Mouse (Mus musculus) testis, postnatal 14 days (tissue): ENCODE measurements at regions not wholly inside any gene's neighbourhood (a gene's known extent, or its start where the extent isn't known, plus 50 kb on each side); places are given as distances from the start of the nearest gene placed in this dataset.
A peak's percentile ranks its signal among the peaks of the same experiment; 100 is the strongest.
"Not testable (repeated sequence)": the region's sequence is repeated elsewhere in the genome, so short reads cannot be mapped to it uniquely, and the experiment has no call there.

ENCODE experiments used
- DNase-seq: peaks from one replicate; pipeline ENCODE4 v3.0.0; 2021; ENCODE audit warnings: low spot score

DNA sequence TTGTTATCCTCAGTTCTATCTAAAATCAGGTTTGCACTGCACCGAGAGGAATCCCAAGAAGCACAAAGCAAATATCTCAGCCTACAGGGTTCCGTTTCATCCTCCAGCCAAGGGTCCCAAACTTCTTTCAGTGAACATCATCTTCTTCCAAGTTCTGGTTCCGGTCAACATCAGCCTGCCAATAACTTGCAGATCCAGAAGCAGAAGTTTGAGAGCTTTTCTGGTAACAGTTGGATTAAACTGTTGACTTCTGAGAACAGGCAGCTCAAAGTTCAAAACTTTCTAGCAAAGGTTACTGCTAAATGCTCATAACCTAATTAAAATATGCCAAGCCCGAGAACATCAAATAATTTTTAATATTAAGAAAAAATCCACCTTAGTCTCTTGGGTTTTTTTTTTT is 237.0 kb upstream of the Gm37988 start:
- DNase-seq: no peak

DNA sequence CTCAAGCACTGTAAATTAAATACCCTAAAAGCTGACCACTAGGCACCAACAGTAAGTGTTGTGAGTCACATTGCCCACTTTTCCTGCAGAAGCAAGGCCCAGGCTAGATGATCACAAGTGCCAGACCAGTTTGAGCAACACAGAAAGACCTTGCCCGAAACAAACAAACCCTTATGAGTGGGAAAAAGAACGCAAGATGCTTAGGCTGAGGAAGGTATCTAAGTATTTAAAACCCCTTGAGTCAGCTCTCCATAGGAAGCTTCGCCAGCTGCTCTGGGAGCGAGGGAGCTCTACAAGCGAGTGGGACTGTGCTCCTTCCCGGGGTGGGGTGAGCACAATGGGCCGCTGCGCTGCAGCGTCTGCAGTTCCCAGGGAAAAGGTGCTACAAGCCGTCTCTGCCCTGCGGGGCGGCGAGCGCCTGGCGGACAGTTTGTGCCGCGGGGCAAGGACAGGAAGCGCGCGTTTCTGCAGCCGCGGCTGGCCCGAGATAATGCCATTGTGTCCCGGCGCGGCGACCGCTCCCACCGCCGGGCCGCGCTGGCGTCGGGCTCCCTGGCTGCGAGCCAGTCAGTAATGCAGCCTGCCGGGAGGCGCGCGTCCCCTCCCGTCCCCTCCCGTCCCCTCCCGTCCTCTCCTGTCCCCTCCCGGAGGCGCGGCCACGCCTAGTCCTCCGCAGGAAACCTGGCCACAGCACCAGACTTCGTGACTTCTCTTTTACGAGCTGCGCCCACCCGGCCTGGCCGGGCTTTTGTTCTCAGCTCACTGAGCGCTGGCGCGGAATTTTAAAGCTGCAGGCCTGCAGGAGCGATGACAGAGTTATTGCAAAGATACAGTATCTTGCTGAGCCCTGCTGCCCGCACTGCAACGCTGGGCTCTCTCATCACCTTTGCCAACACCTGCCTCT is 236.1 kb upstream of the Gm37988 start:
- DNase-seq: peak; percentile 24

DNA sequence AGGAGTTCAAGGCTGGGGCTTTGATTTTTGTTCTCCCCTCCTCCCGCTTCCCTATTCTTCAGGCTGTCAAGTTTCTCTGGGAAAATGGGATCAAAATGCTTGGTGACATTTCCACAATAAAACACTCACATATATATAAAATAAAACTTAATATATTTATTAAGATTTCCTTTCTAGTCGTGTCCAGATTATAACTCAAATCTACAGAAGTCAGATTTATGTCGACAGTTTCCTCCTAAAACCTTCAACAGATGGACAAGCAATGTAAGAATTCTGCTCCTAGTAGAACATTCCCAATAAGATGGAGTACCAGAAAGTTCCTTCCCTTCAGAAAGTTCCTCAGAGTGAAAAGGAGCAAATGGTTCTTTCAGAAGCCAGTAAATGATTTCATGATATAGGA is 235.4 kb upstream of the Gm37988 start:
- DNase-seq: no peak

DNA sequence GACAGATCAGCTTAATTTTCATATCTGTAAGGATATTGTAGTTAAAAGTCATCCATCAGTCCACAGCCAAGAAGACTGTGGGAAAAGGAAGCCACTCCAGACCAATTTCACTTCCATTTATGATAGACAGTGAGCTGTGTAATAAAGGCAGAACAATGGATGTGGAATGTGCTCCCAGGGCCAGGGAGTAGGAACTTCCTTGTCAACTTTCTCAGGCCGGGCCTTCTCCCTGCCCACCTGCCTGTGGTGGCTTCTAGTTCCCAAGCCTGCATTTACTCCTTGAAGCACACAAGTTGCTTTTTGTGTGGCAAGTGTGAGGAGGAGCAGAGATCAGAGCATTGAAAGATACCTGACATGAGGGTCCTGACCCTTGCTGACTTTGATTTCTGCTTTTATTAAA is 233.6 kb upstream of the Gm37988 start:
- DNase-seq: no peak

DNA sequence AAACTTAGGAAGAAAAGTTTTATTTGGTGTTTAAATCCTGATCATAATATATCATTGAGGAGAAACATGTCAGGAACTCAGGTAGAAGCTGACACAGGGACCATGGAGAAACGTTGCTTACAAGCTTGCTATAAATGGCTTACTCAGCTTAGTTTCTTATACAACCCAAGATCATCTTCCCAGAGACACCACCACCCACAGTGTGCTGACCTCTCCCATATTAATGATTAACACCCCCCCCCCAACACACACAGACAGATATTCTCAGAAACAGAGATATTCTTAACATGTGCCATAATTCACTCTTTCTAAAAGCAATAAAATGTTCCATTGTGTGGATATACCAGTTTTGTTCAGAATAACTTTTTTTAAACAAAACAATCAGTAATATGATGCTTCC is 230.7 kb upstream of the Gm37988 start:
- no peak for DNase-seq

DNA sequence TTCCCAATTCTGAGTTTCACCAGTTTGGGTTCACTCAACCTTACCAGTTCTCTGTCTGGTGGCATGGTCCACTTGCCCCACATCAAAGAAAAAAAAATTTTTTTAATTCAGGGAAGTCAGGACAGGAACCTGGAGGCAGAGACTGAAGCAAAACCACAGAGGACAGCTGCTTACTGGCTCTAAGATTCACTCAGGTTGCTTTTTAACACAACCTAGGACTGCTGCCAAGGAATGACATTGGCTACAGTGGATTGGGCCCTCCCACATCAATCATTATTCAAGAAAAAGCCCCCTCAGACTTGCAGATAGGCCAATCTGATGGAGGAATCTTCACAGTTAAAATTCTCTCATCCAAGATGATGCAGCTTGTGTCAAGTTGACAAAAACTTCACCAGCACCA is 225.2 kb upstream of the Gm37988 start:
- no peak for DNase-seq

DNA sequence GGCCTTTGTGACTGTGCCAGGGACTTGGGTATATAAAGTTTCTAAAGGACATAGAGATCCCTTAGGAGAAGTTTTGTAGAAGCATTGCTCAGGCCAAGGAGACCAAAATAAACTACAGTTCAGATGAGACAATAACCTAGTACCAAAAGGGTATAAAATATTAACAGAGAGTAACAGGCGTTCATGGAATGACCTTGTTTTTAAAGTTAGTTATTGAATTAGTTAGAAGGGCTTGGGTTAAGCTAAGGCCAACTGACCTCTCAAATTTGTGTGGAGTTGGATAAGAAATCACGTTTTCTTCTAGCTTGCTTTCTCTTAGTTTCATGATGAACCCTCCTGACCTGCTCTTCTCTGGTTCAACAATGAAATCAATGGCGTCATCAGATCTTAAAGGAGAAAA is 209.8 kb upstream of the Gm37988 start:
- no peak for DNase-seq

DNA sequence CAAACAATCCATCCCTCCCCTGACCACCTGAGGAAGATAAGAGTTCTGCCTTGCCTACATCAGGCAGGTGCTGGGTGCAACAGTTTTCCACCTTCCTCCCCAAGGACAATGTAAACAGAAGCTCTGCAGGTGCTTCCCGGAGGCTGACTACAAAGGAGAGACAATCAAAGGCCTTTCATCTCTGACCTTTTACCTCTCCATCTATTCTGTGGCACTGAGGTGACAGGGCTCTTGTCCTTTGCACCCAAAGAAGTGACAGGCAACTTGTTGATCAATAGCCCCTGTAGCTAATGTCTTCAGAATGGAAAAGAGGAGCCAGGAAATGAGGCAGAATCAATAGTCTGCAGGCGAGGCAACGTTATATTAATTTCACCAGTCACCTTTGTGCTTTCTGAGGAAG is 209.3 kb upstream of the Gm37988 start:
- DNase-seq: no peak

DNA sequence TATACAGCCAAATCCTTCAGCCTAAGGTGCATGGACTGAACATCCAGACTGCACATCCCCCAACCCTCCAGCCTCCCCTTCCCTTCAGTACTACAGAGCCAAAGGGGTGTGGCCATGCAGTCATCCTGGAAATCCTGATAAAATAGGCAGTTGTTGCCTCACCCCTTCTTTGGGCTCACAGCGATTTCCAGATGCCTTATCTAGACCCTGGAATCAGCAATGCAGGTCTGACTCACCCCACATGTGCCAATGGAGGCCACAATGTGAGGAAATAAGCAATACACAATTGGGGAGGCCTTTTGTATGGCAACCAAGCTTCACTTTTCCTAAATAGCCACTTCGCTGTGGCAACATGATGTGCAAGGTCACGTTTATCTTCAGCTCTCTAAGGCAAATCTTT is 205.3 kb upstream of the Gm37988 start:
- DNase-seq: no peak

DNA sequence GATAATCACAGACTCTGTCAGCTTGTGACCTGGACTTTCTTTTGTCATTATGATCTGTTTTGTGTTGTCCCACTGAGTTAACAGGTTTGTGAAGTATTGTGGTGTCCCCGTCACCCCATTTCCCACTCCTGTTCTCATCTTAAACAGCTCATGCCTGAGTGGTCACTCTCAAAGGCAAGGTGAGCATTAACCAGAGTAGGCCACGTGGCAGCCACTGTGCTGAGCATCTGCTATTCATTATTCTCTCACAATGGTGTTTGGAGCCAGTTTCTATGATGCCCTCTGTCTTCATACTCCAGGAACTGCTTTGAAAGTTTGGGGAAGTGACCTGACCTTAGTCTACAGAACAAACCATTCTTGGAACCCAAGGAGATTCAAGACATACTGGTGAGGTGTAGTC is 198.9 kb upstream of the Gm37988 start:
- DNase-seq: no peak

DNA sequence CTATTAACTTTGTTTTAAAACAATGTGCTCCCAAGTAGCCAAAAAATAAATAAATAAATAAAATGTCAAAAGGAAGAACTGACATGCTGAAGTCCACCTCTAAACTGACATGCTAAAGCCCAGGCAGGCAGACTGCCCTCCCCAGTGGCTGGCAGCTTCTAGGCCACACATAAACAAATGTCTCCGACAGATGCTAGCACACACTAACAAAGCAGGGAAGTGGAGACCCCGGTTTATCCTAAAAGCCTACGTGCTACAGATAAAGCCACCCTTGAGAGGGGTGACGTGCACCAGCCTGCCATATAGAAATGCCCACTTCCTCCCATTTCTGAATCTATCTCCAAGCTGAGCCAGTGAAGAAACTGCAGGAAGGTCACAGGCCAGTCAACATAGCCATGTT is 194.4 kb upstream of the Gm37988 start:
- DNase-seq: no peak

DNA sequence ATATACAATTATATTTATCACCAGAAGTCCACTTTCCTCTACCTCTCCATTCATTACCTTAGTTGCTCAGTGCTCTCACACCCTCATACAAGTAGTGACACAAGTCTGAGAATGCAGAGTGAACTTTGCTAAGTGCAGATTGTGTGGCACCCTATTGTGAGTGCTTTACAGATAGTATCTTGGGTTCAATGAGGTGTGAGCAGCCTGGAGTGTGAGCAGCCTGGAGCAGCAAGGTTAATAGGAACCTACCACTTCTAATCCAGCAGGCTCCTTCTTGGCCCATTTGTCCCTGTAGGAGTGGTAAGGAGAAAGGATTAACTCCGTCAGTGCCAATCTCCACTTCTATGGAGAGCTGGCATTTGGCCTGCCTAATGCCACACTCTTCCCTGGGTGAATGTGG is 192.4 kb upstream of the Gm37988 start:
- DNase-seq: no peak

DNA sequence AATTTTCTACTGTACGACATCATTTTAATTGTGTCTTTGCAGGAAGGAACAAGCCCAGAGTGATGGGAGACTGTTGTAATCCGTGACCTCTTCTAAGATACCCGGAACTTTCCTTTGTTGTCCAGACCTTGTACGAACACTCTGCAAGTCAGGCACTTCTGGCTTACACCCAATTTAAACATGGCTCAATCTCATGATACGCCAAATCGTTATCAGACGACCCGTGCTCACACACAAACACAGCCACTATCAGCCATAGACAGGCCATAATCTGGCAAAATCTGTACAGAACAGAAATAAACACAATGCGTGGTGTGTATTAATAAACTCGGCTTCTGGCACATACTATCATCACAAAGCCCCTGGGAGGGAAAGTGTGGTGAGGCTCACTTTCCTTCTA is 190.2 kb upstream of the Gm37988 start:
- DNase-seq: no peak

DNA sequence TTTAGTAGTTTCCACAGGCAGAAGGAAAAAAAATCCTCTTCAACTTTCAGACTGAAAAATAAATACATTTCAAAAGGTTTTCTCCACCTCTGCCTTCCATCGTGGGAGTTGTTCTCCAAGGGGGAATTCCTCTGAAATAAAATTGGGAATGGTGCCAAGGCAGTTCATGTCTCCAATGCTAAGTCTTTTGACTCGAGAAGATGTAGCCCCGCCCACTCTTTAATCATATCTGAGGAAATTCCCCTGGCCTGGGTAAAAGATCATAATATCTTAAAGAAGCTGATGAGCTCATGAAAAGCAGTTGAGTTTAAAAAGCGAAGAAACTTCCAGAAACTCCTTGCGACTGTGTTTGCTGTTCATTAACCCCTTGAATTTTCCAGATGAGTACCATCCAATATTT is 185.3 kb upstream of the Gm37988 start:
- DNase-seq: no peak

DNA sequence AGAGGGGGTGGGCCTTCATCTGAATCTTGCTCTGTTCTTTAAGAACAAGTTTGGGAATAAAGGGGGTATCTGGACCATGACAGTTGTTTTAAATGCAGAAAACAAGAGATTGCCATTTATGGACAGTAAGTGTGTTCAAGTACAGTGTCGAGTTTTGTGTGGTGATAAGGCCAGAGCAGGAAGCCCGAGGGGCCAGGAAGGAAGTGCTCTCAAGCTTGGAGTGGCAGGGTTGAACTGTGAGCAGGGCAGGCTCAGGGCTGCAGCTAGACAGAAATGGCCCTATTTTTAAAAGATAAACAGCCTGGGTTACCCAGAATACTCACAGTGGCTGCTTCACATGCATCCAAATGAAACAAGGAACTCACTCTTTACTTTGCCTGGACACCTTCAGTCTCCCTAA is 184.4 kb upstream of the Gm37988 start:
- DNase-seq: no peak

DNA sequence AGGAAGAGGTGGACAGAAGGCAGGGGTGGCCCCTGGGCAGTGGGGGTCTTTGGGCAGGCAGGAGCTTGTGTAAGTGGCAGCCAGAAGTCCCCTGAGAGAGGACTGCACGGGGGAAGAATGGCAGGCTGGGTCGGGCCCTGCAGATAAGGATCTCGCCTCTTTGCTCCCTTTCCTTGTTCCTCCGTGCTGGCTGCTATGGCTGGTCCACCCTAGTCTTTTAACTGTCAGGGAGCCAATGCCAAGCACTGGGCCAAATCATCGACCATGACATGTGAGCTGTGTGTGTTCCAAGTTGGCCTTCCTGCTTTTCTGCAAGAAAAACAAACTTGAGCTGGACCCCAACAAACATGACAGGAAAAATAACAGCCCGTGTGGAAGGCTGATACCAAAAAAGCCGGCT is 153.8 kb upstream of the Gm37988 start:
- DNase-seq: no peak

DNA sequence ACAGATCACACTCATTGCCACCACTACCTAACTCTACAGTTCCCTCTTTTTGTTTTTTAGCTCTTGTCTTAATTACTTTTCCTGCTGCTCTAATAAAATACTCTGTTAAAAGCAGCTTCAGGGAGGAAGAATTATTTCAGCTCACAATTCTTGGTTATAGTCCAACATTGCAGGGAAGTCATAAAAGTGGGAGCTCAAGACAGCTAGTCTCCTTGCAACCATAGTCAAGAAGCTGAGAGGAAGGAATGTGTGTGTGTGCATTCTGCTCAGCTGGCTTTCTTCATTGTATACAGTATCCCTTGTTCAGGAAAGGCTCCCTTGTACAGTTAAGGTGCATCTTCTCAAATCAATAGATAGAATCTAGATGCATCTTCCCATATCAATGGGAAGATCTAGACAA is 152.4 kb upstream of the Gm37988 start:
- no peak for DNase-seq

DNA sequence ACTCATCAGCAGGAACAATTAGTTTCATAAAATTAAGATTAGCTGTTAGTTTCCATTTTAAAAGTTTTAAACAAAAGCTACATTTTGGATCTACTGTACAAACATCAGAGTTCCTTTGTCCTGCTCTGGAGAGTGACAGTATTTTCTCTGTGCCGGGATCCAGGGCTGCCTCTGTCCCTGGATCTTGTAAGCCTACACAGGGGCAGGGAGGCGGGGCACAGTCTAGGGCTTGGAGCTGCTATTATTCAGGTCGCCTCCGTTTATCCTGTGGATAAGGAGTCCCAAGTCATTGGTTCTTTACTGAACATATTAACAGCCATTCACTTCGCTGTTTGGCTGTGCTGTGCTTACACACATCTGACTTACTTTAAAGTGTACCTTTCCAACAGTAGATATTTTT is 150.8 kb upstream of the Gm37988 start:
- DNase-seq: no peak

DNA sequence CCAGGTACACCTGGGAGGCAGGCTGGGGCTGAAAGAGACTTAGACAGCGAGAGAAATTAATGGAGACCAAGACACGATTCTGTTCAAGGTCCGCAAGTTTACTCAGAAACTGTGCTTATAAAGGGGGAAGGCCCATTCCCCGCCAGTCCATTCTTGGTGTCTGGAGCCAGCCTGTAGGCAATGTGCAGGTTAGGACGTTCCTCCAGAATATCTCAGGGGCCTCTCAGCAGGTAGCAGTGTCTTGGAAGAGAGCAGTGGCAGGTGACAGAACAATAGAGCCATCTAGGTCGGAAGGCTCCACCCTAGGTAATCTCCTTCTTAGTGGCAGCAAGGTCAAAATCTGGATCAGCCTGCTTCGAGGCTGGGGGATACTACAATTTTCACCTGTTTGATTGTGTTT is 147.6 kb upstream of the Gm37988 start:
- not testable (repeated sequence) for DNase-seq

DNA sequence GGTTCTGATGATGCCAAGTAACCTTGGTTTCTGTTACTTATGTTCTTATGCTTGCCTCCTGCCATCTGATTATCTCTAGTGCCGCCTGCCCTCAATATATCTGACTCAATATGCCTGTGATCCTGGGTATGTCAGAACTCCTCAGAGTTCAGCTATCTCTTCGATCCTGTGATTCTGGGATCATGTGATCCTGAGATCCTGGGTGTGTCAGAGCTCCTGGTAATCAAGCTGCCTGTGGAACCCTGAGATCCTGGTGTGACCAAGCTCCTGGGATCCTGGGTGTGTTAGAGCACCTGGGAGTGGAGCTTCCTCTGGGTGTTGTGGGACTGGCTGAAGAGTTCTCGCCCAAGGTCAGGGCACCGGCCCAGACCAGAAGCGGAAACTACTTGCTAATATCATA is 147.1 kb upstream of the Gm37988 start:
- DNase-seq: not testable (repeated sequence)

DNA sequence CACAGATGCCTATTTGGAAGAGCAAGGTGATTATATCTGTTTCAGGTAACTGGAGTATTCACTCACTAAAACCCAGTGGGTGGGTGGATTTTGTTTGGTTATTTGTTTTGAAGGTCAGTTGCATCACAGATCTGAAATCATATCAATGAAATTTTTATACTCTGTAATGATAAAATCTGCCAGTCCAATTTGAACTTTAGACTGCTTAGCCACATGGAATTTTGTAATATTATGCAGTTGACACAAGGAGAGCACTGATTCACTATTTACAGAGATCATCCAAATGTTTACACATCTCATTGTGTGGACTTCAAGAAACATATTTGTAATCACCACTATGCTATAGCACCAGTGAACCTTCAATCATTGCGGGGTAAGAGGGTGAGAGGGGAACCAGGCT is 145.9 kb upstream of the Gm37988 start:
- no peak for DNase-seq

DNA sequence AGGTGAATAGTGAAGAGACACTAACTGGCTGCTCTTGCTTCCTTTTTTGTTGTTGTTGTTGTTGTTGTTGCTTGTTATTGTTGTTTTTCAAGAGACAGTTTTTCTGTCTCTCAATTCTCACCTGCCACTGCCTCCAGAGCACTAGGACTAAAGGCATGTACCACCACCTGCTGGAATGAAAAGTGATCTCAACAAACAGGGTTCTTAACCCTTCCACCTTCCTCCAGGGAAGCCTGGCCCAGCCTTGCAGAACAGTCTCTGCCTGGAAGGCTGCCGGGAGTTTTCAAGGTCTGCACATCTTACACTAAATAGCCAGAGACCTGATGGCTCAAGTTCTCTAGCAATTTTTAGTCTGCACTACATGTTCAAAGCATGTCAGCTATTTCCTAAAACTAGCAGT is 138.0 kb upstream of the Gm37988 start:
- DNase-seq: no peak

DNA sequence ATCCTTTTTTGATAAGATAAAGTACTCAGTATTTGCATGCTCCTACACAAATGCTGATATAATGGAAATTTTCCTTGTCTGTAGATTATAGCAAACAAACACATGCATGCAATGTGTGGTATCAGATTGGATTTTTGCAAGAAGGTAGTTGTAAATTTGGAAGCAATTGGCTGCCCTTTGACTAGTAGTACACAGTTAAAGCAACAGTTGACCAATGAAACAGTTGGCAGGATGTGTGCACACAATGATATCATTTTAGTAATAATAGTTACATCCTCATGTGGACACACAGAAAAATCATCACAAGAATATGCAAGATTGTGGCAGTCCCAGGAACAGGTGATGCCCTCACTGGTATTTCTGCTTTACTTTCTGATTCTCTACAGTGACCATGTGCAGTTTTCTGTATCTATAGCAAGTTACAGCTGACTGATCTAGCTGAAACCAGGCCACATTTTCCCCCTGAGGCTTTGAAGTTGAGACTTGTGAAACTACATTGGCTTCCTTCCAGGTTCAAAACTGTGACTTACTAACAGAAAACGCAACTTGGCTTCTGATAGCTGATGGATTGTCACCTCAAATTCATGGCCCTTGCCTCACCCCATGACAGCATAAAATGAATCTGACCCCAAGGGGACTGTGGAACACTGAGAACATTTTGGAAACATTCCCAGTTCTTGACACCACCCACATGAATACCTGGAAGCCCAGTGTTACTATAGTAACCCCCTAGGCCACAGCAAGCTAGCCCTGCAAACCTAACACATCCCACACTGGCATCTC is 136.3 kb upstream of the Gm37988 start:
- no peak for DNase-seq

DNA sequence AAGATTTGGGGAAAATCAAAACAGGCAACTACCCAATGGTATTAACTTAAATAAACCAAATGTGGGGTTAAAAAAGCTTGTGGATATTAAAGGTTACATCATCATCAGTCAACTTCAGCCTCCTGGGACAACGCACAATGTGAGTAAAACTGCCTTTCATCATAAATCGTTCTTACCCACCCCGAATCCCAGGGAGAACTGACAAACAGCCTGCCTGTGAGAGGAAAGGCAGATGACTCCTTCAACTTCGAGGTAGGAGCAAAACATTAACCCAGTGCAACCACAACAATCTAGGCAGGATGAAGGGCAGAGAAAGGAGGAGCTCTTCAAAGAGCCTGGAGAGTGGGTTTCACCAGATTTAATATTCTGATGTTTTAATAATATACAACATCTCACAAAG is 135.3 kb upstream of the Gm37988 start:
- DNase-seq: no peak
